Comparison of ENCODE assay signal across 21 mouse cellular contexts in the genomic region with DNA sequence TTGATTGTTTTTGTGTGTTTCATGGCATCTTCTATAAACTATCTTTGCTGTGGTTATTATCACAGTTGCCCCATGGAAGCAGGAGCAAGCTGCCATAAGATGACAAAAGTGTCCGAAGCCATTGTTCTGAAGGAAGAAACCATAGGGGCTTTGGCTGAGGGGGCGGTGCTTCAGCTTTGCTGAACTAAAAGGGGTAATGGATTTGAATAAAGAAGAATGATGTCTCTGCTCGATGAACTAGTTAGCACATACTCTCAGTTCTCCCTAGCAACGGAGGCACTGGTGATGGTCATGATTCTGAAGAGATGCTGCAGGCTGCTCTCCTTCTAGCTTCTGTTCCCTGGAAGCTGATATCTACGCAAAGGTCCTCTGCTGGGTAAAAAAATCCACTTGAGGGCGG. TPM values are rescaled to one million over a fixed set of nuclear protein-coding genes. Genes with fewer than 3 reads are reported as not detected.
A peak's percentile ranks its signal among the peaks of the same experiment; 100 is the strongest.
DNase-seq lines count a peak whose midpoint lies in the region; ATAC-seq and TF ChIP-seq lines count a peak whose summit lies in the region.
"Had no signal": no experiment of that assay in that cellular context is flagged by ENCODE, and none has a peak within 500 bp of the region (broad histone marks: within the 10 kb centered on the region; RNA-seq: fewer than 3 reads in every experiment).

No protein-coding gene starts in this region.

- no peak overlapping the region for H3K4me2 ChIP-seq in forebrain, embryonic 12.5 days
- no peak overlapping the region for H3K4me2 ChIP-seq in forebrain, embryonic 13.5 days
- H3K4me2 ChIP-seq in intestine, embryonic 14.5 days (ENCODE audit: low read length), result no peak overlapping the region
- H3K4me2 ChIP-seq in intestine, postnatal 0 days (replicated peaks; ENCODE audit: low read depth), result no peak overlapping the region
- H3K4me2 ChIP-seq in forebrain, embryonic 14.5 days (ENCODE audit: low read length), result no peak overlapping the region
- H3K4me2 ChIP-seq: embryonic facial prominence, embryonic 15.5 days; kidney, embryonic 15.5 days had no signal

- no peak for TF ChIP-seq POLR2A in brain, embryonic 14.5 days (IDR thresholded peaks at IDR 0.05; ENCODE audit: borderline replicate concordance, extremely low read depth, insufficient read depth, insufficient read length, poor library complexity, severe bottlenecking)

- no peak overlapping the region for H3K4me3 ChIP-seq in forebrain, embryonic 12.5 days (replicated peaks)
- no peak overlapping the region for H3K4me3 ChIP-seq in forebrain, embryonic 13.5 days
- H3K4me3 ChIP-seq in intestine, embryonic 14.5 days (ENCODE audit: low read depth, low read length), result no peak overlapping the region
- H3K4me3 ChIP-seq in intestine, postnatal 0 days (ENCODE audit: low read depth, low read length), result no peak overlapping the region
- no peak overlapping the region for H3K4me3 ChIP-seq in forebrain, embryonic 14.5 days (ENCODE audit: low read depth, low read length)
- H3K4me3 ChIP-seq: embryonic facial prominence, embryonic 15.5 days; gastrocnemius, adult 2 months; kidney, embryonic 15.5 days; limb, embryonic 10.5 days; megakaryocyte, embryonic 14.5 days had no signal

- peak; percentile 41; the same call in 1 of the 2 replicates for ATAC-seq in forebrain, embryonic 12.5 days (ENCODE audit: low FRiP score)
- ATAC-seq in forebrain, embryonic 13.5 days, result no peak
- no peak for ATAC-seq in intestine, embryonic 14.5 days (replicated peaks; ENCODE audit: low FRiP score, low TSS enrichment, low read depth)
- ATAC-seq in intestine, postnatal 0 days, result no peak
- ATAC-seq in forebrain, embryonic 14.5 days, result no peak
- ATAC-seq: intestine, embryonic 16.5 days; liver, postnatal 0 days had no signal

- DNase-seq in intestine, embryonic 14.5 days (ENCODE audit: low spot score), result peak; percentile 52
- peak; percentile 55 for DNase-seq in brain, embryonic 14.5 days (ENCODE audit: low read depth)
- peak; percentile 24 for DNase-seq in forebrain, embryonic 14.5 days (ENCODE audit: low spot score)
- no peak for DNase-seq in urinary bladder, postnatal 10 days (ENCODE audit: low spot score)
- DNase-seq in lung, adult 18-20 months, result no peak
- DNase-seq: adrenal gland, postnatal 36 days; cerebellum, adult 2 months; gastrocnemius, adult 2 months; heart, postnatal 36 days; kidney, postnatal 4 days; layer of hippocampus, adult 9-11 months; liver, postnatal 0 days; thymus, postnatal 25 days had no signal

- no peaks in the 10 kb centered on the region for H3K9me3 ChIP-seq in forebrain, embryonic 12.5 days
- H3K9me3 ChIP-seq in forebrain, embryonic 13.5 days (replicated peaks), result no peaks in the 10 kb centered on the region
- H3K9me3 ChIP-seq in intestine, embryonic 14.5 days (ENCODE audit: control insufficient read depth, low read length), result no peaks in the 10 kb centered on the region
- no peaks in the 10 kb centered on the region for H3K9me3 ChIP-seq in intestine, postnatal 0 days (ENCODE audit: control insufficient read depth)
- no peaks in the 10 kb centered on the region for H3K9me3 ChIP-seq in forebrain, embryonic 14.5 days (replicated peaks; ENCODE audit: control insufficient read depth, low read length)
- H3K9me3 ChIP-seq: embryonic facial prominence, embryonic 15.5 days; kidney, embryonic 15.5 days; limb, embryonic 10.5 days had no signal

- peaks cover 15% of the 10 kb centered on the region for H3K4me1 ChIP-seq in forebrain, embryonic 12.5 days
- peaks cover 6% of the 10 kb centered on the region; the same call in 1 of the 2 replicates for H3K4me1 ChIP-seq in forebrain, embryonic 13.5 days
- H3K4me1 ChIP-seq in intestine, embryonic 14.5 days (replicated peaks; ENCODE audit: control insufficient read depth, insufficient read depth, low read length), result peaks cover 3% of the 10 kb centered on the region; the same call in 1 of the 2 replicates
- H3K4me1 ChIP-seq in intestine, postnatal 0 days (replicated peaks; ENCODE audit: control insufficient read depth, insufficient read depth, low read length), result no peaks in the 10 kb centered on the region
- peaks cover 6% of the 10 kb centered on the region; the same call in 1 of the 2 replicates for H3K4me1 ChIP-seq in forebrain, embryonic 14.5 days (ENCODE audit: control insufficient read depth, insufficient read depth, low read length)
- H3K4me1 ChIP-seq: embryonic facial prominence, embryonic 15.5 days; kidney, embryonic 15.5 days; limb, embryonic 10.5 days; megakaryocyte, embryonic 14.5 days had no signal

- H3K27me3 ChIP-seq in forebrain, embryonic 12.5 days, result no peaks in the 10 kb centered on the region
- H3K27me3 ChIP-seq in forebrain, embryonic 13.5 days, result no peaks in the 10 kb centered on the region
- H3K27me3 ChIP-seq in intestine, embryonic 14.5 days (replicated peaks; ENCODE audit: control insufficient read depth, insufficient read depth, low read length), result peaks cover 46% of the 10 kb centered on the region
- H3K27me3 ChIP-seq in intestine, postnatal 0 days (replicated peaks; ENCODE audit: control insufficient read depth, insufficient read depth, low read length), result 0 out of 2 replicates have a peak, but pooled peaks cover 3% of the 10 kb centered on the region
- H3K27me3 ChIP-seq in forebrain, embryonic 14.5 days (replicated peaks; ENCODE audit: control insufficient read depth, insufficient read depth, low read length), result no peaks in the 10 kb centered on the region
- H3K27me3 ChIP-seq: embryonic facial prominence, embryonic 15.5 days; kidney, embryonic 15.5 days; megakaryocyte, embryonic 14.5 days had no signal

- TF ChIP-seq CTCF in intestine, postnatal 0 days (IDR thresholded peaks at IDR 0.05; ENCODE audit: low read depth), result no peak
- TF ChIP-seq CTCF in brain, embryonic 14.5 days (IDR thresholded peaks at IDR 0.05; ENCODE audit: borderline replicate concordance, extremely low read depth, insufficient read depth, insufficient read length), result no peak

- H3K36me3 ChIP-seq in forebrain, embryonic 12.5 days (replicated peaks), result no peaks in the 10 kb centered on the region
- H3K36me3 ChIP-seq in forebrain, embryonic 13.5 days (ENCODE audit: poor library complexity, severe bottlenecking), result no peaks in the 10 kb centered on the region
- no peaks in the 10 kb centered on the region for H3K36me3 ChIP-seq in intestine, embryonic 14.5 days (ENCODE audit: control insufficient read depth, insufficient read depth, low read length)
- H3K36me3 ChIP-seq in intestine, postnatal 0 days (ENCODE audit: control insufficient read depth, insufficient read depth), result no peaks in the 10 kb centered on the region
- no peaks in the 10 kb centered on the region for H3K36me3 ChIP-seq in forebrain, embryonic 14.5 days (ENCODE audit: control insufficient read depth, insufficient read depth, low read length)
- H3K36me3 ChIP-seq: embryonic facial prominence, embryonic 15.5 days; kidney, embryonic 15.5 days; limb, embryonic 10.5 days had no signal

- H3K27ac ChIP-seq in forebrain, embryonic 12.5 days, result no peak overlapping the region
- no peak overlapping the region for H3K27ac ChIP-seq in forebrain, embryonic 13.5 days
- no peak overlapping the region for H3K27ac ChIP-seq in intestine, embryonic 14.5 days (ENCODE audit: low read depth)
- H3K27ac ChIP-seq in intestine, postnatal 0 days (ENCODE audit: low read depth, low read length), result no peak overlapping the region
- H3K27ac ChIP-seq in forebrain, embryonic 14.5 days (ENCODE audit: low read depth, low read length), result no peak overlapping the region
- H3K27ac ChIP-seq: embryonic facial prominence, embryonic 15.5 days; gastrocnemius, adult 2 months; kidney, embryonic 15.5 days; limb, embryonic 10.5 days had no signal

- H3K9ac ChIP-seq in forebrain, embryonic 12.5 days, result no peak overlapping the region
- no peak overlapping the region for H3K9ac ChIP-seq in forebrain, embryonic 13.5 days
- H3K9ac ChIP-seq in intestine, embryonic 14.5 days (ENCODE audit: low read length), result no peak overlapping the region
- H3K9ac ChIP-seq in intestine, postnatal 0 days (ENCODE audit: low read depth, low read length), result no peak overlapping the region
- no peak overlapping the region for H3K9ac ChIP-seq in forebrain, embryonic 14.5 days (ENCODE audit: low read length)
- H3K9ac ChIP-seq: embryonic facial prominence, embryonic 15.5 days; kidney, embryonic 15.5 days; liver, postnatal 0 days had no signal

- WGBS in forebrain, embryonic 12.5 days, result 55% methylated on average over 6 of the region's 6 CpGs
- 43% methylated on average over 6 of the region's 6 CpGs for WGBS in forebrain, embryonic 13.5 days
- 62% methylated on average over 6 of the region's 6 CpGs for WGBS in intestine, embryonic 14.5 days
- 69% methylated on average over 6 of the region's 6 CpGs for WGBS in intestine, postnatal 0 days
- 38% methylated on average over 6 of the region's 6 CpGs for WGBS in forebrain, embryonic 14.5 days

RNA-seq across cellular contexts. Expression of a gene that starts 41.8 kb away (rescaled TPM):
- polyA plus RNA-seq in forebrain, embryonic 12.5 days (2016; fragmentation: Nextera tagmentation; extraction: Ambion mirVana), result 0.14 and 0.24 TPM in 2 replicates
- polyA plus RNA-seq in forebrain, embryonic 13.5 days (2015; fragmentation: Nextera tagmentation; extraction: Ambion mirVana), result 0.13 and 0.31 TPM in 2 replicates
- 0.13 and 0.23 TPM in 2 replicates for polyA plus RNA-seq in intestine, embryonic 14.5 days (2014; fragmentation: Nextera tagmentation; extraction: Ambion mirVana)
- 0.20 and 0.37 TPM in 2 replicates for polyA plus RNA-seq in intestine, postnatal 0 days (2015; fragmentation: Nextera tagmentation; extraction: Ambion mirVana)
- 0.48 and 0.51 TPM in 2 replicates for polyA plus RNA-seq in brain, embryonic 14.5 days (2012; rRNA removed)
- 0.14 TPM in 1 of 2 replicates, not detected in the other for polyA plus RNA-seq in forebrain, embryonic 14.5 days (2014; fragmentation: Nextera tagmentation; extraction: Ambion mirVana)

Comparison
In these comparisons a context has a peak if more than half of its experiments do, and no peak if none do; other contexts are left out.
1. DNase-seq: peak in intestine, embryonic 14.5 days (single experiment), brain, embryonic 14.5 days (single experiment) and forebrain, embryonic 14.5 days (single experiment); none in urinary bladder, postnatal 10 days (single experiment) and lung, adult 18-20 months (0 of 2).